Comparison of ENCODE assay signal across 12 mouse cellular contexts in genomic region chr11:69010400-69011323, GRCm38 (mm10). TPM values are rescaled to one million over a fixed set of nuclear protein-coding genes. Genes with fewer than 3 reads are reported as not detected.
DNase-seq lines count a peak whose midpoint lies in the region; ATAC-seq and TF ChIP-seq lines count a peak whose summit lies in the region.
"Had no signal": no experiment of that assay in that cellular context is flagged by ENCODE, and none has a peak within 500 bp of the region (broad histone marks: within the 10 kb centered on the region; RNA-seq: fewer than 3 reads in every experiment).

No protein-coding gene starts in this region.

- H3K4me1 ChIP-seq in heart, postnatal 0 days (ENCODE audit: control insufficient read depth, insufficient read depth): peaks cover 13% of the 10 kb centered on the region; the same call in 1 of the 2 replicates
- H3K4me1 ChIP-seq in limb, embryonic 10.5 days: peaks cover 25% of the 10 kb centered on the region

- no peak for ATAC-seq in heart, postnatal 0 days (ENCODE audit: insufficient read depth, low read depth)
- ATAC-seq: Patski had no signal

- H3K4me3 ChIP-seq in heart, postnatal 0 days (ENCODE audit: low read depth, low read length): no peak overlapping the region
- peak overlapping the region; percentile 63; the same call in 1 of the 2 replicates for H3K4me3 ChIP-seq in limb, embryonic 10.5 days

- H3K4me2 ChIP-seq in heart, postnatal 0 days (ENCODE audit: low read depth, low read length): no peak overlapping the region

- no peak overlapping the region for H3K9ac ChIP-seq in heart, postnatal 0 days (replicated peaks; ENCODE audit: low read depth, low read length)

- WGBS in heart, postnatal 0 days: 75% methylated on average over 15 of the region's 15 CpGs
- 91% methylated on average over 15 of the region's 15 CpGs for WGBS in limb, embryonic 10.5 days

- DNase-seq in heart, postnatal 0 days (ENCODE audit: low spot score): peak; percentile 14
- no peak for DNase-seq in heart, postnatal 4 days
- peak; percentile 1 for DNase-seq in retina, embryonic 14.5 days (ENCODE audit: low spot score)
- no peak for DNase-seq in retina, postnatal 1 day
- DNase-seq in limb, embryonic 10.5 days (ENCODE audit: low spot score): no peak
- DNase-seq in natural killer cell, adult 2 months (ENCODE audit: low spot score in 2 of 2): no peak
- DNase-seq in adrenal gland, adult 18-20 months (ENCODE audit: low spot score in 2 of 2): no peak
- DNase-seq: cerebellum, postnatal 14 days; gastrocnemius, postnatal 14 days; kidney, adult 8-10 months; thymus, postnatal 25 days had no signal

- no peak for TF ChIP-seq CTCF in heart, postnatal 0 days (IDR thresholded peaks at IDR 0.05; ENCODE audit: low read depth)

- H3K36me3 ChIP-seq in heart, postnatal 0 days (replicated peaks; ENCODE audit: control insufficient read depth, insufficient read depth, low read length): no peaks in the 10 kb centered on the region
- peaks cover 8% of the 10 kb centered on the region for H3K36me3 ChIP-seq in limb, embryonic 10.5 days

- no peaks in the 10 kb centered on the region for H3K9me3 ChIP-seq in heart, postnatal 0 days (replicated peaks; ENCODE audit: control insufficient read depth, low read length)
- no peaks in the 10 kb centered on the region for H3K9me3 ChIP-seq in limb, embryonic 10.5 days (replicated peaks)

- peak overlapping the region; percentile 91 for H3K27ac ChIP-seq in heart, postnatal 0 days (ENCODE audit: low read depth)
- no peak overlapping the region for H3K27ac ChIP-seq in limb, embryonic 10.5 days

- TF ChIP-seq EP300 in heart, postnatal 0 days (IDR thresholded peaks at IDR 0.05; ENCODE audit: low read depth): no peak

- no peaks in the 10 kb centered on the region for H3K27me3 ChIP-seq in heart, postnatal 0 days (ENCODE audit: control insufficient read depth, insufficient read depth, low read length)
- H3K27me3 ChIP-seq in limb, embryonic 10.5 days (ENCODE audit: low read depth, poor library complexity, severe bottlenecking): no peaks in the 10 kb centered on the region
- H3K27me3 ChIP-seq: Patski had no signal

RNA-seq across cellular contexts. Expression of gene Pfas, which starts 2.4 kb away (rescaled TPM):
- total RNA-seq in heart, postnatal 0 days (2014; rRNA removed; ENCODE audit: low replicate concordance): 10.1 and 12.3 TPM in 2 replicates
- 8.3 and 8.7 TPM in 2 replicates for polyA plus RNA-seq in heart, postnatal 0 days (2015; fragmentation: Nextera tagmentation; extraction: Ambion mirVana)
- total RNA-seq in heart, postnatal 4 days (2021): 10 to 100 TPM; 14.3 to 14.5 TPM
- 66.5 and 70.0 TPM in 2 replicates for polyA plus RNA-seq in limb, embryonic 10.5 days (2016; fragmentation: Nextera tagmentation; extraction: Ambion mirVana)
- 10 to 100 TPM; 26.4 to 30.4 TPM for total RNA-seq in adrenal gland, adult 18-20 months (2021)

RNA-seq across cellular contexts. Expression of gene Ctc1, which starts 5.0 kb away (rescaled TPM):
- 40.0 and 46.0 TPM in 2 replicates for total RNA-seq in heart, postnatal 0 days (2014; rRNA removed; ENCODE audit: low replicate concordance)
- polyA plus RNA-seq in heart, postnatal 0 days (2015; fragmentation: Nextera tagmentation; extraction: Ambion mirVana): 18.6 TPM in 2 replicates
- 10 to 100 TPM; 36.8 to 37.7 TPM for total RNA-seq in heart, postnatal 4 days (2021)
- 103 and 104 TPM in 2 replicates for polyA plus RNA-seq in limb, embryonic 10.5 days (2016; fragmentation: Nextera tagmentation; extraction: Ambion mirVana)
- total RNA-seq in adrenal gland, adult 18-20 months (2021): 10 to 100 TPM; 20.3 to 28.9 TPM

RNA-seq across cellular contexts. Expression of gene Aurkb, which starts 34.8 kb away (rescaled TPM):
- 21.4 and 54.6 TPM in 2 replicates for total RNA-seq in heart, postnatal 0 days (2014; rRNA removed; ENCODE audit: low replicate concordance)
- polyA plus RNA-seq in heart, postnatal 0 days (2015; fragmentation: Nextera tagmentation; extraction: Ambion mirVana): 19.5 and 19.9 TPM in 2 replicates
- total RNA-seq in heart, postnatal 4 days (2021): 10 to 100 TPM; 38.0 to 43.3 TPM
- polyA plus RNA-seq in limb, embryonic 10.5 days (2016; fragmentation: Nextera tagmentation; extraction: Ambion mirVana): 214 and 217 TPM in 2 replicates
- total RNA-seq in adrenal gland, adult 18-20 months (2021): 1 to 10 TPM; 1.4 to 1.9 TPM

RNA-seq across cellular contexts. Expression of gene Rangrf, which starts 35.7 kb away (rescaled TPM):
- total RNA-seq in heart, postnatal 0 days (2014; rRNA removed; ENCODE audit: low replicate concordance): 101 and 103 TPM in 2 replicates
- polyA plus RNA-seq in heart, postnatal 0 days (2015; fragmentation: Nextera tagmentation; extraction: Ambion mirVana): 78.0 and 85.1 TPM in 2 replicates
- 10 to 100 TPM; 41.0 to 44.7 TPM for total RNA-seq in heart, postnatal 4 days (2021)
- 88.6 and 115 TPM in 2 replicates for polyA plus RNA-seq in limb, embryonic 10.5 days (2016; fragmentation: Nextera tagmentation; extraction: Ambion mirVana)
- 10 to 100 TPM; 13.5 to 16.7 TPM for total RNA-seq in adrenal gland, adult 18-20 months (2021)

RNA-seq across cellular contexts. Expression of gene Slc25a35, which starts 42.7 kb away (rescaled TPM):
- 0.70 and 3.6 TPM in 2 replicates for total RNA-seq in heart, postnatal 0 days (2014; rRNA removed; ENCODE audit: low replicate concordance)
- 1.9 and 2.0 TPM in 2 replicates for polyA plus RNA-seq in heart, postnatal 0 days (2015; fragmentation: Nextera tagmentation; extraction: Ambion mirVana)
- 1 to 10 TPM in 1 of 2 experiments, under 1 TPM in 1; 0.91 to 1.4 TPM for total RNA-seq in heart, postnatal 4 days (2021)
- 2.4 and 3.2 TPM in 2 replicates for polyA plus RNA-seq in limb, embryonic 10.5 days (2016; fragmentation: Nextera tagmentation; extraction: Ambion mirVana)
- 10 to 100 TPM; 30.6 to 55.5 TPM for total RNA-seq in adrenal gland, adult 18-20 months (2021)

Comparison
In these comparisons a context has a peak if more than half of its experiments do, and no peak if none do; other contexts are left out.
1. DNase-seq: peak in heart, postnatal 0 days (single experiment) and retina, embryonic 14.5 days (single experiment); none in heart, postnatal 4 days (single experiment), retina, postnatal 1 day (single experiment), limb, embryonic 10.5 days (single experiment), natural killer cell, adult 2 months (0 of 2) and adrenal gland, adult 18-20 months (0 of 2).